Mouse (Mus musculus): ENCODE measurements around the gene Chek1.

- TF ChIP-seq POLR2A (IDR thresholded peaks at IDR 0.05; ENCODE audit: low read depth, low read length) (no peak), TCF12 (IDR thresholded peaks at IDR 0.05; ENCODE audit: low read depth, low read length) (no peak)
These were observed 39.5 kb downstream of the Chek1 start for GRCm38 (mm10) chr9:36687329-36687728.

Measured in CH12.LX (cell line).